Mouse (Mus musculus) CD4-positive, CD25-positive, alpha-beta regulatory T cell, adult 4 months (primary cell): ENCODE results near the gene Qpct. TPM values are rescaled to one million over a fixed set of nuclear protein-coding genes. Genes with fewer than 3 reads are reported as not detected.

Source experiments
- ATAC-seq: one replicate; pipeline ENCODE4 v1.8.0; 2017
- polyA plus RNA-seq, 2 experiments: library from polyadenylated mRNA; unstranded; fragments of 100-300 nt; shearing (Covaris generic); gene quantifications; one replicate each; pipeline ENCODE4 v1.2.1; 2017

The Qpct gene
- 1 to 10 TPM; 2.3 TPM for polyA plus RNA-seq

DNA sequence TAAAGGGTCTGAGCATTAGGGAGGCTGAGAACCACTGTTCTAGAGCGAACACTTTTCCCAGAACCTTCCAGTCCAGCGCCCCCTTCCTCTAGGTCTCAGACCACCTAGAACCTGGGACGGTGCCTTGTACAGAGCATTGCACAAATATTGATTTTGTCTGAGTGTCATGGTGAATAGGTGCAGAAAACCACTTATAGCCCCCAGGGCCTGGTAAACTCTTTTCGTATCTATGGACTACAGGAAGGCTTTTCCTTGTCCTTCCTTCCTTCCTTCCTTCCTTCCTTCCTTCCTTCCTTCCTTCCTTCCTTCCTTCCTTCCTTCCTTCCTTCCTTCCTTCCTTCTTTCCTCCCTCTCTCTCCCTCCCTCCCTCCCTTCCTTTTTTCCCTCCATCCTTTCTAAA is at the start of gene Qpct:
TSS of gene Qpct (plus strand) at position 301 of the 400 bp plus-strand sequence.
- ATAC-seq: no peak

DNA sequence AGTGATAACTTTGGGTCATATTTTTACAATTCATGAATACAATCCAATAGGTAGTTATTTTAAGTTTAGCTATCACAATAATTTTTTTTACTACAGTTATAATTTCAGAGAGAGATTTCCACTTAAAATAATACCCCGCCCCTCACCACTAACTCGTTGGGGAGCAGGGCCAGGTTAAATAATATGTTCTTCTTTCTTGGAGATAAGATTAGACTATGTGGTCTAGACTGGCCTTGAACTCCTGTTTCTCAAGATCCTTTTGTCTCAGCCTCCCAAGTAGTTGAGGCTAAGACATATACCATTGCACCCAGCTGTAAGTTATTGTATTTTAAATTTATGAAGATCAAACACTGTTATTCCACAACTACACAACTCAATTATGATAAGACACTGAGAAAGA is 38.1 kb upstream of the Qpct start:
- no peak for ATAC-seq

DNA sequence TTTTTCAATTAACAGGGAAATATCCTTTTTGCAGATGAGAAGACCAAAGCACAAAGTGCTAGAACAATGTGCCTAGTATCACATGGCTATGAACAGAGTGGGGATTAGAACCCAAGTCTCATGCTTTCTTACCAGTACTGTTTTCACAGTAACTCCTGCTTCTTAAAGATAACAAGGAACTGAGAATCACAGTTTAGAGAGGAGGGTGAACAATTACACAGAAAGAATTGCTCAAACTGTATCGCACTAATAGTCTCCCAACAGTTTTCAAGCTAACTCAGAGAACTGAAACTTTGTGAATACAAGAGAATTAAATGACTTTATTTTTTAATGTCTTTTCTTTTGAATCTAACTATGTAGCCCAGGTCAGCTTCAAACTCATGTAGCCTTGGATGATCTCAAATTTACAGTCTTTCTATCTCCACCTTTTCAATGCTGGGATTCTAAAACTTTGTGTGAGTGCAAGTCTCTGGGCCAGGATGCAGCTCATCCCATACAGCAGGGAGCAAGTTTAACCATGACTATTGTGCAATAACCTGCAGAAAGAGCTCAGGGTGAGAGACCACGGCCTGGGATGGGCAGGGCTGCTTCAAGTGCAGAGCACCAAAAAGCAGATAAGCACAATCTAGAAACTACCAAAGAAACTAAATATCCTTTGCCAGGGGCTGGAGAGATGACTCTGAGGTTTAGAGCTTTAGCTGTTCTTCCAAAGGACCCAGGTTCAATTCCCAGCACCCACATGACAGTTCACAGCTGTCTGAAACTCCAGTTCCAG is 36.6 kb upstream of the Qpct start:
- ATAC-seq: no peak

DNA sequence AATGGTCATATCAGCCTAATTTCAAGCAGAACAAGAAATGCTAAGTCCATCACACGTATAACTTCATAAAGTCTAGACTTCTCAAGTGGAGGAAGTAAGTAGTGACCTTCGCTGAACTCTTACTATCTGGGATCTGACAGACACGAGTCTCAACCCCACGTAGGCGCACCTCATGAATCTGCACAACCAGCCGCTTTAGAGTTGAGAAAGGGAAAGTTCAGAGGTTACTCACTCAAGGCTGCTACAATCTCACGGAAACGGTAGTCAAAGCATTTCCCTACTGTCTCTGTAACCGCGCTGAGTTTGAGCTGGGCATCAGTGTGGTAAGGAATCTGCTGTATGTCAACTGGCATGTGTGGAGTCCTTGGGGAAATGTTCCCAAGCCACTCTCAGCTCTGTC is 35.9 kb upstream of the Qpct start:
- ATAC-seq: peak; percentile 10

DNA sequence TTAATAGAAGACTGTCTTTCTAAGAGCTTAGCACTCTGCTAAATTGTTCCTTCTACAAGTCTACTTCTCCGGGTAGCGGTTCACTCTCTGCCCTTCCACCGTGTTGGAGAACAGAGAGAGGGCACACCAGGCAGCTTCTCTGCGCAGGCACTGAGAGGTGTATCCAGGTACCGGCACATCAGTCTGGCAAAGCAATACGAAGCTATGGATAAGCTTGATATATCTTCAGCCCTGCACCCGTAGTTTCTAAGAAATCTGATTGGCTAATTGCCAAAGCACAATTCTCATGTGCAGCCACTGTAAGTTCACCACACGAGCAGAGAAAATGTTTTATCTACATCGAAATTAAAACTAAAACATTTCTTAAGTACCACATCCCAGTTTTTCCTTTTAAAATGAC is 33.3 kb upstream of the Qpct start:
- ATAC-seq: no peak

DNA sequence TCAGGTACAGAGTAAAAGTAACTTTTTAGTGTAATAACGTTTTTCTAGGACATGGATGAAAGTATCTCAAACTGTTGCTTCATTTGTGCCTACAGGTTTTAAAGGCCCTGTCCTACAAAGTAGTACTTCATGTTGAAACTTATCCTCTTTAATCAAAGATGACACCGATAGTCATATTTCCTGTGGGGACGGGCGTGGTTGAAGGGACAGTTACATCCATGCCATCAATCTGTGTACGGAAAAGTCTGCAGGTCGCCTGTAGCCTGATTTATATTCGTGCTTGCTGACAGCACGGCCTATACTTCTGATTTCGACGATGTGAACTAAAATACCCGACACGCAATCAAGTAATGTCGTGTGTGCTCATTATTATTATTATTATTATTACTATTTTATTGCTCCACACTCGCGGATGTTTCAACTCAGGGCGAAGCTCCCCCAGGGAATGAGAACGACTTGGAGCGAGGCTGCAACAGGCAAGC is 31.9 kb upstream of the Qpct start:
- peak; percentile 14 for ATAC-seq

DNA sequence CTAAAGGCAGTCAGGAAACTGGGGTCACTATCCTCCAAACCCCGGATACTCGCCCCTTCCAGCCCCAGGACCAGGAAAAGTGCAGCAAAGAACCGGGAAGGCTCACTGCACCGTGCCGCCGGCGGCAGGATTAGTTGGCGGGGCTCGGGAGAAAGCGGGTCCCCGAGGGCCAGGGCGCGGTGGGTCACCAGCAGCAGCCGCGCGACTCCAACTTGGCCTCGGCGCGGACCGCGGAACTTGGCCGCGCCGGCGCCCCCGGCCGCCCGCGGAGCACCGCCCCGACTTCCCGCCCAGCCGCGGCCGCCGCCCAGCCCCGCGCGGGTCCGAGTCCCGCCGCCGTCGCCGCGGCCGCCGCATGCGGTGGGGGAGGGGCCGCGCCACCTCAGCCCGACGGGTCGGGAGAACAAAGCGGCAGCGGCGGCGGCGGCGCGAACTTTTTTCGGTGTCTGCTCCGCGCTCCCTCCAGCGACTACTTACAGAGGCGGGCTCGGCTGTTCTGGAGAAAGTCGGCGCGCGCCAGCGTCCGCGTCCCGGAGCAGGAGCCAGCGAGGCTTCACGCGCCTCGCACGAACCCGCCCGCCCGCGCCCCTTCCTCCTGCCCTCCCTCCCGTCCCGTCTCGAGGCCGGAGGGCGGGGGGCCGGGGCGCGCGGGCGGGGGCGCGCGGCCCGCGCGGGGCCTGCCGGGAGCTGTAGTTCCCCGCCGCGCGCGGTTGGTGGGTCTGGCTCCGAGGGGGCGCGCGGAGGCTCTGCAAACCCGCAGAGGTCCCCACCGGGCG is 31.3 kb upstream of the Qpct start, which contains the start of gene Prkd3:
TSS of gene Prkd3 (minus strand) at position 609 of the 776 bp plus-strand sequence.
- peak; percentile 58 for ATAC-seq

DNA sequence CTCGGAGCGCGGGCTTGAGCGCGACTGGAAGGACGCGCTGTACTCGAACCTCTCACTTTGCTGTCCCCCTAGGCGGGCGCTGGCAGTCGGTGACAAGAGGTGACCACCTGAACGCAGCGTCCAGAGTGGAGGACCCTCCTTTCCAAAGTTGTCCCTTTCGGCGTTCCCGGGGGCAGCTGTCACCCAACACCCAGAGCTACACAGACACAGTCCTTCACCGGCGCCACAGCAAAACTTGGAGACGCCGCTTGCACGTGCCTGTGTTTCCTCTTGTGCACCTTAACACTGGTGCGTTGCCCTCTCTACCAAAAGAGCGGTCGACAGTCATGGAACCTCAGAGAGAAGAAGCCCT is 30.7 kb upstream of the Qpct start:
- ATAC-seq: peak; percentile 37

DNA sequence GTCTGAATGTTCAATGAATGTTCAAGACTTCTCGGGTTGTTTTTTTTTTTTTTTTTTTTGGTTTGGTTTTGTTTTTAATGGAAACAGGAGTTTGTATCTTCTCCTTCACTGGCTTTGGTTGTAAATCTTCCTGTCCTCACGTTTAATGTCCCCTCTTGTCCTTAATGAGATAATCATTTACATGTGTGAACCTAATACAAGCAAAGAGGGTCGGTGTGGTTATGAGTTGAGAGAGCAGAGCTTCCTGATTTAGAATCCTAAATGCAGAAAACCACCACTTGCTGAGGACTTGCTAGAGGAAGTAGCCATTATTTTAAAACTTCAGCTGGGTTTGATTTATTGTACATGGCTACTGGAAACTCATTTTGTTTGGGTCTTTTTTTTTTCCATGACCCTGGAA is 29.0 kb upstream of the Qpct start:
- ATAC-seq: no peak

DNA sequence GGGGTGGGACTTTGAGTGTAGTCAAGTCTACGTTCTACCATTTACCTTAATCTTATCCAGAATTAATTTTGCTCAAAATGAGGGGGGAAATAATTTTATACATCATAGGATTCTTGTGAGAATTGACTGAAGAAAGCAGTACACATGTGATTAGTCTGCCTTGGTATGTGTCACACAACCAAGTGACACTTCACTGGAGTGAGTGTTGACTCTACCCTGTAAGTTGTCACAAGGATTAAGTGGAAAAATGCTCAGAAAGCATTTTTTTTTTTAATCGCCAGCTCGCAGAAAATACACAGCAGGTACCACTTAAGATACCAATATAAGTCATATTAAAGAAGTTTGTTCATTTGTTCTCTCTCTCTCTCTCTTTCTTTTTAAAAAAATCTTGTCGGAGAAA is 27.2 kb upstream of the Qpct start:
- ATAC-seq: no peak

DNA sequence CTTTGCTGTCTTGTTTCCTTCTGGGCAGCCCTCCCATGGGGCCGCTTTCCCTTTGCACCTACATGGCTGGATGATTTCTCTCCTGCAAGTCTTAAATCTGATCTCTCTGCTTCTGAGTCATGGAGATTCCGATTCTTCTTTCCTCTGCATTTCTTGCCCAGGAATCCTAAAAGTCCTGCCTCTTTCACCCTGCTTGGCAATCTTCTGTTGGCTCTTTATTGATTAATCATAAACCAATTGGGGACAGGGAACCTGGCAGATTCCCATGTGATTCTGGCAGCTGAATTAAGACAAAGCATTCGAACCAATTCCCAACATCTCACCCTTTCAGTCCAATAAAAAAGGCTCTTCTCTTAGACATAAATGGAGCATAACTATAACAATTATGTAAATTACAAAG is 22.5 kb upstream of the Qpct start:
- ATAC-seq: no peak

DNA sequence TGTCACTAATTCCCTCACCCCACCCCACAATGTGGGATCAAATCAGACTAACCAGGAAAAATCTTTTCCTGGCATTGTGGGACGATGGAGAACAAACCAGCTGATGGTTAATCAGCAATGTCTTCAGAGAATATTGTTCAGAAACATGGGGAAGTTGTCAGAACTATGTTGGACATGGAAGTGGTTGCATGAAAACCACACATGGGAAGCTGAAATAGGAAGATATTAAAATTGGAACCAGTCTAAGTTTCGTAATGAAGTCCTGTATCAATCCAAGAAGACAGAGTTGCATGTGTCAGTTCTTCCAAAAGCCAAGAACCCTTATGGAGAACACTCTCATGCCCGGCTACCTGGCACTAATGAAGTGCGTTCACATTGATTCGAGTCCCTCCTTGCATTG is 20.1 kb upstream of the Qpct start:
- no peak for ATAC-seq

DNA sequence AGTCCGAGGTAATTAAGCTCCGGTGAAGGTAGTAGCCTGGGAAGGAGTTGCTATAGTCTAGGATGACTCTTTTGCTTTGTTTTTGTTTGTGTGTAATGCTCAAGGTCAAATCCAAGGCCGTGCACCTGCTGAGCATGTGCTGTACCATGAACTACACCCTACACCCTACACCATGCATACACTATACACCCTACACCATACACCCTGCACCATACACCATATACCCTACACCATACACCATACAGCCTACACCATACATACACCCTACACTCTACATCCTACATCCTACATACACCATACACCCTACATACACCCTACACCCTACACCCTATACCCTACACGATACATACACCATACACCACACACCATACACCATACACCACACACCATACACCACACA is 18.9 kb upstream of the Qpct start:
- no peak for ATAC-seq

DNA sequence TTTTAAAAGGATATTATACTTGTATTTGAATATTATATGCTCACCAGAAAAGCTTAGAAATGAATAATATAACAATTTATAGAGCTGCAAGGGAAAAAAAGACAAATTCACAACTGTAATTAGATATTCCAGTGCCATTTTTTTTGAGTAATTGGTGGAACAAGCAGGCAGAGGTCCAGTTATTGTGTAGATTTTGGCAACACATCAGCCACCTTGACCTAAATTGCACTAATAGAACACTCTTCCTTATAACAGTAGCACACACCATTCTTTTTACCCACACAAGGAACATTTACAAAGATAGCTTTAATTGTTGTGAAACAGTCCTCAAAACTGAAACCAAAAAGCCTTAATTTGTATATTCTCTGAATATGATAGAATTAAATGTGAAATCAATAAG is 12.0 kb upstream of the Qpct start:
- ATAC-seq: no peak

DNA sequence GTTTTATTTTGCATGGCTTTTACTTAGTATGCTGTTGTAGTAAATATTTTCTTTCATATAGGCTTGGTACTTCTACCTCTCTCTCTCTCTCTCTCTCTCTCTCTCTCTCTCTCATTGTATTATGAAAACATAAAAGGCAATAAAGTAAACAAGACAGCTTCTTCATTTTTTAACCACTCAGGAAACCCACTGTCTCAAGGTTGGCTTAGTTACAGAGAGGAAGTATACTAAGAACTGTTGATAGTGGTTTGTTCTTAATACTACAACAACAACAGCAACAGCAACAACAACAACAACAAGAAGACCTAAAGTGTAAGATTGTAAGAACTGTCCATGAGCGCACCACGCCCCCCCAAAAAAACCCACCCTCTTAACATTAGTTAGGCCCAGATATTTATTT is 8.0 kb upstream of the Qpct start:
- ATAC-seq: peak; percentile 32

DNA sequence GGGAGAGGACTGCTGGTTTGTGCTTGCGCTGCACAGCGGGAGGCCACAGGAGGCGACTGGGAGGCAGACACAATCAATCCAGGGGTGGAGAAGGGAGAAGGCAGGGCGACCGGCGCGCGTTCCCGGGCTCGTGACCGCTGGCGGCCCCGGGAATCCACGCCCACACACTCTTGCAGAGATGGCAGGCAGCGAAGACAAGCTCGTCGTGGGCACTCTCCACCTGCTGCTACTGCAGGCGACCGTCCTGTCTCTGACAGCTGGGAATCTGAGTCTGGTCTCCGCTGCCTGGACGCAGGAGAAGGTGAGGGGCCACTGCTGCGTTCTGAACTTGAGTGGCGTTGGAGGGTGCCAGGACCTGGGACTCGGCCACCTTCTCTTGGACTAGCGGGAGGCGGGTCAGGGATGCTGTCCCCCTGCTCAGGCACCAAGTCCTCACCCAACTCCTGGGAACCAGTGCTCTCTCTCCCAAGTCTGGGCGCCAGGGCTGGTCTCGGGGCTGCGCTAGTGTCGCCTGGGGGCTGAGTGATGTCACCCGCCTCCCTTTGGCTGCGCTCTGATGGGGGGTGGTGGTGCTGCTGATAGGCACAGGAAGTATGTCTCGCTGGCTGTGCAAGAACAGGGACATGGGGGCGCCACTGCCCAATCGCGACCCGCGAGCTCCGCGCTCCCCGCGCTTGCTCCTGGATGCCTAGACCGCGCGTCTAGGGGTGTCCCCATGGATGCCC is 544 bp downstream of the Qpct start:
- ATAC-seq: peak; percentile 83

DNA sequence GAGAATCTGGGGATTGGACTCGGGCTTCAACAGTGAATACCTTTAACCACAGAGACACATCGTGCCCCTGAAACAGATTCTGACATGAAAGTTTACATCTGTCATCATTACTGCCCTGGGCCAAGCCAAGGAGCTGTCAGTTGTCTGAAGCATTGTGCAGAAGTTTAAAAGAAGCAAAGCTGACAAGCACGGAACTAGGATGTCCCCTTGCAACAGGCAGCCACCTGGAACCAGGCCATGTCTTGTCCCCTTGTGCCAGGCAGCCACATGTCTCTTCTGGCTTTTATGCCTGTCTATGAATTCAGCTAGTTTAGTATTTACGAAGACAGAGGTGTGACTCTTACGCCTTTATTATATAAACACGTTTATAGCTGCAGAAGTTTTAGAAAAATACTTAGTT is 6.6 kb downstream of the Qpct start:
- ATAC-seq: no peak

DNA sequence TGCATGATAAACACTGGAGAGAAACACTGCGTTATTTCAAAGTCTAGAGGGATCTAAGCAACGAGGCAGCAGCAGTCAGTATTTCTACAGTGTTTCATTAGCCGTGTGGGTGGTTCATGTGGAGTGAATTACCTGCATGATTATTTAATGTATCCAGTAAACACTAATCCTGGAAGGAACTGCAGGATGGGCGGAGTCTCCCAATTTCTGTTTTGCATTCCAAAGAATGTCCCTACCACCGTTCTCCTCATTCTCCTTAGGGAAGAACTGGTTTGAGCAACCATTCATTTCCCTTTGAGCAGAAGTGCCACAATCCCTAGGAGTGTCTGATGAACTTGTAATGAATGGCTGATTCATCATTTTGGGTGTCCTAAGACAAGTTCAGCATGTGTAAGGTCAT is 8.5 kb downstream of the Qpct start:
- ATAC-seq: no peak

DNA sequence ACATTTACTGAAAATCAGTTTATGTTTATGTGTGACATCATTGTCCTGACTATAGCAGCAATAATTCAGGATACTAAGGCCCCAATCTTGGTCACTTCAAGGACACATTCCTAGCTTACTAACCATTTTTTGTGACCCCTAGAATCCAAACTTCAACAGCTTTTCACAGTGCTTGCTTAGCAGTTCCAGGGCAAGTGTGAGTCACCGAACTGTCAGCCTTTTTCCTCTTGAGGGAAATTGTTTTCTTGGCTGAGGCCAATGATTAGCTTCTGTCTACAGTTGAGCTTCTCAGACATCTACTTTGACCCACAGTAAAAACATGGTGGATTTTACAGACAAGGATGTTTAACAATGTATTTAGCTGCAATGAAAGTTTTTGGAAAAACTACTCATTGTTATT is 12.5 kb downstream of the Qpct start:
- ATAC-seq: no peak

DNA sequence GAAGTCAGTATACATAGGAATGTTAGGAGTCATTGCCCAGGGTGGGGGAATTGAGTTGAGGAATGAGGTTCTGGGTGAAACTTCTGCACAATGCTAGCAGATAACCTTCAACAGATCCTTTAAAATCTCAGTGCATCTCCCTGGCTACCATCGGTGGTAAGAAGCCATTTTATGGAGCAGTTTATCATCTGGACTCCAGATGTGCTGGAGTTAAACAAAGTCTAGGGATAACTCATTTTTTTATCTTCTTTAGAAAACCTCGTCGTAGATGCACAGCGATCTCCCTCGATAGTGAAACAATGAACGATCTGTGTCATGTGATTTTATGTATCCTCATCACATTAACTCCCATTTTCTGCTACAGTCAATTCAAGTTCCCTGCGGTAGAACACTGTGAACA is 16.9 kb downstream of the Qpct start:
- ATAC-seq: no peak

DNA sequence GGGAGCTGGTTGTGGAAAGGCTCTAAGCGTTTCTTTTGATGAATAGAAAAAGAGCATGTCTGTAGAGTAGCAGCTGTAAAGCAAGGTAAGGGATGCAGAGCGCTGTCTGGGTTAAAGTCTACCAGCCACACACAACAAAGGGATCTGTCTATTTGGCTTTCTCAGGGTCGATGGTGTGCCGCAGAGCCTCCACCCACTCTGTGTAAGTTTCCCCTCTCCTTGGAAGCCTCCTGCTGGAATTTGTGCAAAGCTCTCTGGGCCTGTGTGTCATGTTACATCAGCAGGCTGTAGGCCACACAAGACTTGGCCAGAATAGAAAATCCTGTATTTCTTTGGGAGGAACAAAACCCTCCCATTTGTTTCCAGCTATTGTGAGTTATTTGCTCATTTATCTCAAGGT is 17.3 kb downstream of the Qpct start:
- ATAC-seq: no peak

DNA sequence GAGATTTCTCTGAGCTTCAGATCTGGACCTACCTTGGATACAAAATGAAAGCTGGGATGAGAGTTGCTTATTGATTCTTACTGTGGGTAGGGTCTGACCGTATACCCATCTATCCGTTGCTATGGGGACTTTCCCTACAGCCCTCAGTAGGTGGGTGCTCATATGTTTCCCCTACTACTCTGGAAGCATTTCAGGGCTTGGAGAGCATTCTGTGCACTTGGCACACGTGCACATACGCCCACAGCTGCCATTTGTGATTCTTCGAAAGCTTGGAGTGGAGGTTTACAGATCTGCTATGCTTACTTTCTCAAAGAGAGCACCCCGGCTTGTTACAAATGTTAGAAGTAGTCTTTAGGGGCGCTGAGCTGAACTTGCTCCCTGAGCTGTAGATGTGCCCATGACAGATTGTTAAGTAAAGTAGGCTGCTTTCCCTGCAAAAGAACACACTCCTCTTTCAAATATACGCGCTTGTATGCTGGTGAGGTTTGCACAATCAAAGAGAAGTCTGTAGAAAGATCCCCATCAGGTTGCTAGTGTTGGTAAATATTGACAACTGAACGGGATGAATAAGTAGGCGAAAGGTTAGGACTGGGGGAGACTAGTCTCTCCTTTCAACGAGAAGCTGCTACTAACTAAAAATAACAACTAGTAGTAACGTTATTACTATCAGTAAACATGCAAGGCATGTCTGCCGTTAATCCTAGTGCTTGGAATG is 18.2 kb downstream of the Qpct start:
- no peak for ATAC-seq

DNA sequence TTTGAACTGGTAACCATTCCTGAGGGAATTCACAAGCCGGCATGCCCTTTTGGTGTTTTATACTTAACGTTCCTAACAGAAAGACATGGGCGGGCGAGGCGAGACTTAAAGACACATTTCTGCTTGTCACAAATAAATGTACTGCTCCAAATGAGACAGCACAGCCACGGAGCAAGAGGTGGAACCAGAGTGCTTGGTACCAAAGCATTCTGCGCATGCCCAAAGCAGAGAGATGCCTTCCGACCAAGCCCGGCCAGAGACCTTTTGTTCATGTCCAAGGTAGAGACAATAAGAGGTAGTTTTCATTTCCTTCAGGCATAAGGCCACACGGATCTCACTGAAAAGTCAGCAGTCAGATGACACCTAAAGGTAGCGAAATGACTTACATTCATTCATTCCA is 20.2 kb downstream of the Qpct start:
- no peak for ATAC-seq
